Mouse (Mus musculus): ENCODE data around the gene Tmem170.

GRCm38 (mm10) chr8:111865130-111865852 lies 11.3 kb downstream of the Tmem170 start:
- no peak for TF ChIP-seq CTCF (IDR thresholded peaks at IDR 0.05)
- no peak for TF ChIP-seq EP300 (IDR thresholded peaks at IDR 0.05)
